Mouse (Mus musculus) stomach, postnatal 0 days (tissue): ENCODE measurements around the gene Sesn1.

ENCODE experiments used
- CTCF ChIP-seq: IDR thresholded peaks from 2 replicates; pipeline ENCODE4 v1.5.1; 2016; ENCODE audit warnings: antibody characterized with exemption, low read depth, mild to moderate bottlenecking, moderate library complexity
- EP300 ChIP-seq: optimal IDR thresholded peaks from 2 replicates; pipeline ENCODE3; 2016; ENCODE audit warnings: antibody characterized with exemption

DNA sequence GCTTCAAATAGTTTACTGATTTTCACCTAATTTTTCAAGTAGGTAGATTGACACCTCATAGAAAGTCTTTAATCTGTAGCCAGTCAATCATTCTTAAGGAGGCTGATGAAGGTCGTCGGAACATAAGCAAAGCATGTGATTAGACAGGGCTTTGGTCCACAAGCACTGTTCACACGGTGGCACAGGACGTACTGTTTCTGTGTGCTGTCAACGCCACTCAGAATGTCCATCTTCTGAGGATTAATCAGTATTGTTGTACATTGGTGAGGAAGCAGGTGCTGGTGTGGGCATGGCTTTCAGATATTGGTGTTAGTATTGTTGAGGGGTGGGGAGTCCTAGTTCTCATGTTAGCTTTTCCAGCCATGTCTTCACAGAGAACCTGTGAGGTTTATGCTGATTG is 79.8 kb downstream of the Sesn1 start:
- no peak for TF ChIP-seq CTCF
- no peak for TF ChIP-seq EP300
